Mouse (Mus musculus) kidney, adult 9 months (tissue): ENCODE results near the gene Skap1.
"Not testable (repeated sequence)": the region's sequence is repeated elsewhere in the genome, so short reads cannot be mapped to it uniquely, and the experiment has no call there.

ENCODE experiments used
- DNase-seq: peaks from one replicate; pipeline ENCODE4 v3.0.0; 2022

The Skap1 gene

GRCm38 (mm10) chr11:96703813-96704212 lies 239.4 kb downstream of the Skap1 start:
- DNase-seq: no peak

GRCm38 (mm10) chr11:96711268-96711667 lies 246.9 kb downstream of the Skap1 start:
- DNase-seq: peak; percentile 27

GRCm38 (mm10) chr11:96711670-96712069 lies 247.3 kb downstream of the Skap1 start:
- DNase-seq: no peak

- no peak for DNase-seq
Observed at GRCm38 (mm10) chr11:96713210-96714005, 249.0 kb downstream of the Skap1 start.

- DNase-seq: no peak
Observed at GRCm38 (mm10) chr11:96714011-96714410, 249.6 kb downstream of the Skap1 start.

GRCm38 (mm10) chr11:96715168-96715567 lies 250.8 kb downstream of the Skap1 start:
- not testable (repeated sequence) for DNase-seq

- DNase-seq: no peak
Observed at GRCm38 (mm10) chr11:96718609-96719008, 254.2 kb downstream of the Skap1 start.

GRCm38 (mm10) chr11:96725833-96726232 lies 261.4 kb downstream of the Skap1 start:
- no peak for DNase-seq

- DNase-seq: no peak
Observed at GRCm38 (mm10) chr11:96728577-96728976, 264.2 kb downstream of the Skap1 start.

GRCm38 (mm10) chr11:96729462-96729861 lies 265.1 kb downstream of the Skap1 start:
- DNase-seq: no peak

- DNase-seq: no peak
Observed at GRCm38 (mm10) chr11:96730327-96730726, 265.9 kb downstream of the Skap1 start.

- DNase-seq: no peak
Observed at GRCm38 (mm10) chr11:96732657-96733056, 268.3 kb downstream of the Skap1 start.

GRCm38 (mm10) chr11:96735908-96736307 lies 271.5 kb downstream of the Skap1 start:
- DNase-seq: peak; percentile 56

GRCm38 (mm10) chr11:96736361-96736760 lies 272.0 kb downstream of the Skap1 start:
- DNase-seq: no peak

GRCm38 (mm10) chr11:96737673-96738471 lies 273.5 kb downstream of the Skap1 start:
- DNase-seq: no peak

GRCm38 (mm10) chr11:96740796-96741195 lies 276.4 kb downstream of the Skap1 start:
- DNase-seq: no peak

GRCm38 (mm10) chr11:96741995-96742394 lies 277.6 kb downstream of the Skap1 start:
- DNase-seq: no peak

GRCm38 (mm10) chr11:96743000-96743399 lies 278.6 kb downstream of the Skap1 start:
- DNase-seq: no peak

- no peak for DNase-seq
Observed at GRCm38 (mm10) chr11:96743891-96744290, 279.5 kb downstream of the Skap1 start.

- no peak for DNase-seq
Observed at GRCm38 (mm10) chr11:96746648-96747047, 282.3 kb downstream of the Skap1 start.

- DNase-seq: no peak
Observed at GRCm38 (mm10) chr11:96747555-96747954, 283.2 kb downstream of the Skap1 start.

- no peak for DNase-seq
Observed at GRCm38 (mm10) chr11:96755298-96755697, 290.9 kb downstream of the Skap1 start.

GRCm38 (mm10) chr11:96757421-96757820 lies 293.0 kb downstream of the Skap1 start:
- no peak for DNase-seq

GRCm38 (mm10) chr11:96758402-96758801 lies 294.0 kb downstream of the Skap1 start:
- no peak for DNase-seq
